Mouse (Mus musculus) testis, adult 2 months (tissue): ENCODE measurements around the gene Npas3. TPM values are rescaled to one million over a fixed set of nuclear protein-coding genes. Genes with fewer than 3 reads are reported as not detected.

Experiments used
- H3K27ac ChIP-seq: fragments of 200-500 bp; 2 replicates; pipeline ENCODE4 v1.5.1; 2012; ENCODE audit warnings: low read depth, low read length; ENCODE audit not compliant: control insufficient read depth, insufficient read depth
- H3K27me3 ChIP-seq: fragments of 200-500 bp; 2 replicates; pipeline ENCODE4 v1.6.1; 2012; ENCODE audit warnings: mild to moderate bottlenecking, low read length, moderate library complexity; ENCODE audit not compliant: control insufficient read depth, insufficient read depth
- H3K36me3 ChIP-seq: fragments of 200-500 bp; 2 replicates; pipeline ENCODE4 v1.6.1; 2012; ENCODE audit warnings: mild to moderate bottlenecking, low read length; ENCODE audit not compliant: control insufficient read depth, insufficient read depth
- H3K4me1 ChIP-seq: fragments of 200-500 bp; 2 replicates; pipeline ENCODE4 v1.6.1; 2012; ENCODE audit warnings: low read length; ENCODE audit not compliant: control insufficient read depth, insufficient read depth
- H3K4me3 ChIP-seq: fragments of 200-500 bp; 2 replicates; pipeline ENCODE4 v1.5.1; 2012; ENCODE audit warnings: low read depth, mild to moderate bottlenecking, low read length, moderate library complexity, mixed read lengths; ENCODE audit not compliant: control insufficient read depth
- CTCF ChIP-seq: fragments of 200-500 bp; IDR thresholded peaks from 2 replicates; pipeline ENCODE4 v1.5.1; 2012; ENCODE audit warnings: low read depth, mild to moderate bottlenecking, inconsistent platforms, low read length, moderate library complexity; ENCODE audit not compliant: control insufficient read depth, insufficient read depth, insufficient replicate concordance
- POLR2A ChIP-seq: fragments of 200-500 bp; IDR thresholded peaks from 2 replicates; pipeline ENCODE4 v1.6.1; 2012; ENCODE audit warnings: low read depth, mild to moderate bottlenecking, inconsistent platforms, low read length, moderate library complexity; ENCODE audit not compliant: control insufficient read depth
- polyA plus RNA-seq: library from polyadenylated mRNA; depleted of rRNA; stranded (reverse); fragments of >200 nt; gene quantifications from 2 replicates; pipeline ENCODE4 v1.2.3, GENCODE M21; 2012

Gene Npas3
- polyA plus RNA-seq, 1 experiment, result 0.91 TPM

DNA sequence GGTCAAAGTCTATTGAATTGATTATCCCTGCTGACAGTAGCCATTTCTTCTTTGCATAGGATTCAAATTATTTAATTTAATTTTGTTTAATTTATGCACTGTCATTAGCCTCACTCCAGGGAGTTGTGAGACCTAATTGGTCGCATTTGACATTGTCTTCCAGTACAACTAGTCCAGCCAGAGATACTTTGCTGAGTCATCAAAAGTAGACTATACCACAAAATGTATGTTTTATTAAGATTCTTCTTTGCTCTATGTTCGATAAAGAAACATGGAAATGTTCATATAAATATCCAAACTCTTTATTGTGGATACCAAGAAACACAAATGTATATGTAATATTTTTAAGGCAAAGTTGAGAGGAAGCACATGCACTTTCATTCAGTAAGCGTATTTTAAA lies 446.8 kb downstream of the Npas3 start:
- no peak overlapping the region for H3K4me3 ChIP-seq

DNA sequence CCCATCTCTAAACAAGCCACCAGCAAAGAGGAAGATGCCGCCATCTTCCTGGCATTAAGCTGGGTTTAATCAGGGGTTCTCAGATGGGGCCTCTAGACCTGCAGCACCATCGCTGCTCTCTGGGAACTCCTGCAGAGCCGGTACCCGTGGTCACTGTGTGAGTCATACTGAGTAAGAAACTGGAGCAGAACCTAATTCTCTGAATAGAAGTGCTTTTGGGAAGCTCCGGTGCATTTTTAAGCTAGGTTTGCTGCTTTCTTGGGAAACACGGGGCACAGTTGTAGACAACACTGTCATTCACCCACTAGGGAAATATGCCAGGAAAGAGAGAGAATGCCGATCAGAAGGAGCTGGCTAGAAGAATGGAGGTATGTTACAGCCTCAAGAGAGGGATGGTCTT lies 449.2 kb downstream of the Npas3 start:
- Histone ChIP-seq H3K36me3 (no peaks in the 10 kb centered on the region), H3K4me1 (no peaks in the 10 kb centered on the region), H3K27ac (no peak overlapping the region), H3K27me3 (no peaks in the 10 kb centered on the region), H3K4me3 (no peak overlapping the region)
- TF ChIP-seq CTCF (no peak), POLR2A (no peak)

More for the DNA sequence above, 446.8 kb downstream of the Npas3 start:
- TF ChIP-seq CTCF (no peak), POLR2A (no peak)
- no peak overlapping the region for H3K27ac ChIP-seq
- no peaks in the 10 kb centered on the region for H3K4me1 ChIP-seq
- no peaks in the 10 kb centered on the region for H3K36me3 ChIP-seq
- no peaks in the 10 kb centered on the region for H3K27me3 ChIP-seq

DNA sequence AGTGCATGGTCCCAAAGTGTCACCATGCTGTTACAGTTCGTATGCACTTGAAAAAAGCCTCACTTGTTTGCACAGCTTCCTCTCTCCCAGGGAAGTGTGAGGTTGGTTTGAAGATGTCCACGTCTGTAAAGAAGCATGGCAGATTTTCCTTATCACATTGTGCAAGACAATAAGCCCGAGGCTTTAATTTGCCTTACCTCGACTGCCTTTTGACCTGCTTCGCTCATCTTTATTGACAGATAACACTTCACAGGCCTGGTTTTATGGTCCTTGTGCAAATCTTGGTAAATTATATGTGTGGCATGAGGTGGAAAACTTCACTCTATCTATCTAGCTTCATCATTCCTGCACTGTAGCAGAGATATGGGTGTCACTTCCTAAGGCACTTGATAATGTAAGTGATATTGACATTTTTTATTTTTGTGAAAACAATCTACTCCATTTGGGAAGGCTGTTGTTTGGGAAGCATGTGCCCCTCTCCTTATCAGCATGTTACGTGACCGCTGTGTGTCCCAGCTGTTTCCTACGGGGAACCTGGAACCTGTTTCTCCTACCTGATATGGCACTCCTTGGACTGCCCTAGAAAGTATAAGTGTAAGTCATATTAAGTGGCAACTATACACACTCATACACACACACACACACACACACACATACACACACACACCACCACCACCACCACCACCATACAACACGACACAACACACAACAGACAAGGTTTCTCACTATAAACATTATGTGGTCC lies 450.2 kb downstream of the Npas3 start:
- Histone ChIP-seq H3K4me3 (no peak overlapping the region), H3K36me3 (no peaks in the 10 kb centered on the region), H3K4me1 (no peaks in the 10 kb centered on the region), H3K27ac (no peak overlapping the region), H3K27me3 (no peaks in the 10 kb centered on the region)
- no peak for TF ChIP-seq POLR2A

DNA sequence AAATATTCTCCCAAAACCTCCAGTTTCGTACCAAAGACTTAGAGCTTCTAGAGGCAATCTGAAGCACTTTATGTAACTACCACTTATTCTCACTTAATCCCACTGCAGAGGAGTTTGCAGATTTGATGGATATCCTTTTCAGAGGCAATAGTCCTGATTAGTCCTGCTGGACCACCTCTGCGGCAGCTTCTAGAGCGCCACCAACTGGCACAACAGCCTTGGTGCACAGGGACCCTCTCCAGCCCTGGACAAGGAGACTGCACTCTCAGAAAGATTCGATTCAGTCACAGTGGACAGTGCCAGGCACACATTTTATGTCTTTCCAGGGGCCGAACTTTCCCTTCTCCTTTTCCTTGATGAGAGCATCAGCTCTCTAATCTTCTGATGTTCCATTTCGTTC lies 471.4 kb downstream of the Npas3 start:
- H3K36me3 ChIP-seq, result no peaks in the 10 kb centered on the region
- no peak overlapping the region for H3K27ac ChIP-seq
- no peaks in the 10 kb centered on the region for H3K27me3 ChIP-seq
- no peak overlapping the region for H3K4me3 ChIP-seq
- no peak for TF ChIP-seq POLR2A
- TF ChIP-seq CTCF, result peak; percentile 35; the same call in 1 of the 2 replicates
- H3K4me1 ChIP-seq, result no peaks in the 10 kb centered on the region

DNA sequence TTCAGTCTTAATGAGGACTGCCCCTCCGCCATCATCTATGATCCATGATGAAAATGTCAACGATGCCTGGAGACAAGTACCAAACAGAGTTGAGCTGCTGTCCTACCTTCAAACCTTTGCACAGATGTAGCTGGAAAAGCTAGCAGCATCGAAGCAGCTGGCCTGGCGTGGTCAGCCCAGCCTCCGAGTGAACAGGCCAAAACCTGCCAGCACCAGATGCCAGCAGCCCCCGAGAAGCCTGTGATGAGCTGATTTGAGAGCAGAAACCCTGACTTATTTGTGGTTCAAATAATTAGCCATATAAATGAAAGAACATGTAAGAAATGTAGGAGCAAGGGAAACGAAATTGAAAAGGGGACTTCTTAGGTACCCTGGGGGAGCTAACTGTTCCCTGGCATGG lies 473.7 kb downstream of the Npas3 start:
- H3K4me3 ChIP-seq, result no peak overlapping the region
- no peaks in the 10 kb centered on the region for H3K27me3 ChIP-seq
- no peak overlapping the region for H3K27ac ChIP-seq
- H3K4me1 ChIP-seq, result no peaks in the 10 kb centered on the region
- TF ChIP-seq CTCF (no peak), POLR2A (no peak)
- H3K36me3 ChIP-seq, result no peaks in the 10 kb centered on the region

DNA sequence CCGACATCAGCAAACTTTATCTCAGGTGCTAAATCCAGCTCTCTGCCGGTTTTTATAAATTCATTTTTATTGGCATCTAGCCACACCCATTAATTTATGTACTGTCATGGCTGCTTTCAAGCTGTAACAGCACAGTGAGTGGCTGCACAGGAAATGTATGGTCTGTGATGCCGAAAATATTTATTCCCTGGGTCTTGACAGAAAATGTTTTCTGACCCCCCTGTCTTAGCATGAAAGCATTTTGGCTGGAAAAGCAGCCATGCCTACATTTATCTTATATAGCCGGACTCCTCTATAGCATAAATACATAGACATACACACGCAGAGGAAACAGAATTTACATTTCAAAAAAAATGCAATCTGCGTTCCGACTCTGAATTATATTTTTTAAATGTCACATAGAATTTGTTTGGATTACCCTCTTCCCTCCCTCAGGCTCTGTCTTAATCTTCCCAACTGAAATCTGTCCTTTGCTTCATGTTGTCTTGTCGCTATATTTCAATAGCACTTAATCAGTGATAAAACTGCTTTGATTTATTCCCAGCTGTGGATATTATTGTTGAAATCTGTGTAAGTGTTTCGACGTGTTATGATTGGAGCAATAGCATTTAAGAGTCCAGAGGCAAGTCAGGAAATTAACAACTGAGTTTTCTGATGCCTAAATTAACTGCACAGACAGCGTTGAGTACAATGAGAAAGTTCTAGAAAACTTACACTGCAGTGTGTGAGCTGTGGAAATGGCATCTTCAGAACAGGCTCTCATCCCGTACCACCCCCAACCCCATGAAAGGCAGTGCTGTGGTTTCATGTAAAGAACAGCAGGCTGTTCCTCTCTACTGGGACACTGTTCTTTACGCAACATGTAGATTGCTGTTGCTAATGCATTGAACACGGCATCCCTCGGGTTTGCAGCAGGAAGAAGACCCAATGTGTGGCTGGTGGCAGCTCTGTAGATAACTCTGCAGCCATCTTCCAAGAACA lies 474.5 kb downstream of the Npas3 start:
- Histone ChIP-seq H3K4me3 (no peak overlapping the region), H3K27ac (no peak overlapping the region), H3K36me3 (no peaks in the 10 kb centered on the region), H3K27me3 (no peaks in the 10 kb centered on the region), H3K4me1 (no peaks in the 10 kb centered on the region)
- TF ChIP-seq POLR2A (no peak), CTCF (no peak)

DNA sequence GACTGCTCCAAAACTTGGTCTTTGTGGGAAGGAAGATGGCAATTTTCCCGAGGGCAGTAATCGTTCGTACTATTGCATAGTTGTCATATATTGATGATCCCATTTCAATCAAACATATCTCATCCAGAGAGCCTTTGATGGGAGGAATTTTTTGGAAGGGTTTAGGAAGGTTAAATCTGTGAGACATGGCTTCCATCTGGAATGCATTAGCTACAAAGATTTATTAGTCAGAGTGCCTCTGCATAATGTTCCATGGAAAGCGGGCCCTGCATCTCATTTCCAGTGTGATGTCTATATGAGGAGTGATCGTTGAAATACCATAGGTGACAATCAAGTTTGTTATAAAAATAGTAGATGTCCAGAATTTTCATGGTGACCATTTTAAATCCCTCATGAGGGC lies 480.8 kb downstream of the Npas3 start:
- no peak overlapping the region for H3K27ac ChIP-seq
- H3K27me3 ChIP-seq, result no peaks in the 10 kb centered on the region
- H3K4me3 ChIP-seq, result no peak overlapping the region
- no peaks in the 10 kb centered on the region for H3K4me1 ChIP-seq
- TF ChIP-seq POLR2A, result no peak
- no peak for TF ChIP-seq CTCF
- H3K36me3 ChIP-seq, result no peaks in the 10 kb centered on the region

DNA sequence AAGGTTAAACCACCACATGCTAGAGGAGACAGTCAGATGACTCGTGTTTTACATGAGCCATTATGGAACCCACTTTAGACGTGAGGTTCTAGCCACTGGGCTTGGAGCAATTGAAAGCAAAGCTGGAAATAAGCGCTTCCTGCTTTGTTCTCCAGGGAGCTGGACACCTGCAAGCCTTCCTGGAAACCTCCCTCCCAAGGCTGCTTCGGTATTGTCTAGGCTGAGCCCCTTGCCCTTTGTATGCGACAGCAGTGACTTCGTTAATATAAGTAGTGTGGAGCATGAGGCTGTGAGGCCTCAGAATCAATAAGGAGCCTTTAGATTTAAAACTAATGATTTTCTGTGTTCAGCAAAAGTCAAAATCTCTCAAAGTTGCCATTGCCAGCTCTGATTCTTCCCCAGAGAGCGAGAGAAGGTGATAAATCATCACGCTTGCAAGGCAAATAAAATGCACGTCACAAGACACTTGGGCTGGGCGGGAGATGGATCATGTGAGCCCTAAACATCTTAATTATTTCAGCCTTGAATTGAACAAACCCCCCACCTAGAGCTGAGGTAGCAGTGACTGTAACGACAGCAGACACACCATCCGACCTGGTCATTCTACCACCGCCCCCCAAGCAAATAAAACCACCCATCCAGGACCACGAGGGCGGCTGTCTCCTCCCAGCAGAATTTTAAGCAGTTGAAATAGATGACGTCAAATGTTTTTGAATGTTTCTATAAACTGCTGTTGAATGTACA lies 490.2 kb downstream of the Npas3 start:
- no peak for TF ChIP-seq CTCF
- TF ChIP-seq POLR2A, result no peak
- no peaks in the 10 kb centered on the region for H3K36me3 ChIP-seq
- H3K27ac ChIP-seq, result no peak overlapping the region
- H3K27me3 ChIP-seq, result no peaks in the 10 kb centered on the region
- H3K4me3 ChIP-seq, result no peak overlapping the region
- H3K4me1 ChIP-seq, result no peaks in the 10 kb centered on the region
